Mouse (Mus musculus): ENCODE data around the gene Hist1h2ad. TPM values are rescaled to one million over a fixed set of nuclear protein-coding genes. Genes with fewer than 3 reads are reported as not detected.
"Not testable (repeated sequence)": the region's sequence is repeated elsewhere in the genome, so short reads cannot be mapped to it uniquely, and the experiment has no call there.

Gene Hist1h2ad
- polyA plus RNA-seq, 1 experiment from 2014 or later = 1.8 TPM

DNA sequence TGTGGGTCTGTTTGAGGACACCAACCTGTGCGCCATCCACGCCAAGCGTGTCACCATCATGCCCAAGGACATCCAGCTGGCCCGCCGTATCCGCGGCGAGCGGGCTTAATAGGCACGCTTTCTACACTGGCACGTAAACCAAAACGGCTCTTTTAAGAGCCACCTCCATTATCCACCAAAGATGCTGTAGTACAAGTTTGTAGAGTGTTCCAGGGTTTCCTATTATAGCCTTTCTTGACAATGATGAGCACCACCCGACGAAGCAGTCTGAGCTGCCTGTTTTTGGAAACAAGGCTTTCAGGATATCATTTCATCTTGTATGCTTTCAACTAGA is 29.4 kb upstream of the Hist1h2ad start:
- ATAC-seq (ENCODE audit: low FRiP score, low read depth); H3K27me3 ChIP-seq; H3K4me1 ChIP-seq; H3K9me3 ChIP-seq; H3K36me3 ChIP-seq: not testable (repeated sequence)
- Histone ChIP-seq H3K4me3 (peak overlapping the region; percentile 51), H3K4me2 (replicated peaks) (peak overlapping the region; percentile 63), H3K9ac (replicated peaks) (peak overlapping the region; percentile 59), H3K27ac (replicated peaks) (peak overlapping the region; percentile 92)
- WGBS = 0% methylated on average over 11 of the region's 14 CpGs

- WGBS = 82% methylated on average over 5 of the region's 5 CpGs
These were observed 27.5 kb upstream of the Hist1h2ad start for GRCm38 (mm10) chr13:23546694-23547093.

DNA sequence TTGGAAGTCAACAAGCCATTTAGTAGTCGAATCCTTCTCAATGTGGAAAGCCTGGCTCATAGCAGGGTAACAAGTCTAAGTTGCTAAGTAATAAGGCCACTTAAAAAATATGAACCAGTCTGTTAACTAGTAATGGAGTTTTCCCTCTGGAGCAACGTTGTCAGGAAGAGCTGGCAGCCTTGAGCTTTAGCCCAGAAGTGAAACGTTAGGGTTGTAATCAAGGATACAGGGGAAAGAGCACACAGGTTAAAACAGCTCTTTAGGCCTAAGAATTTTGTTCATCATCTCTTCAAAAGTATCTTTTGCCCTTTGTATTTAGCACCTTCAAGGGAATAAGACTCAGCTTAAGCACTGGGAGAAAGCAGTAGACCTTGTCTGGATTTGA is 23.4 kb upstream of the Hist1h2ad start:
- H3K4me2 ChIP-seq (replicated peaks) = peak overlapping the region; percentile 58
- no peak for ATAC-seq (ENCODE audit: low FRiP score, low read depth)
- H3K9me3 ChIP-seq = no peaks in the 10 kb centered on the region
- no peaks in the 10 kb centered on the region for H3K27me3 ChIP-seq
- peak overlapping the region; percentile 53 for H3K9ac ChIP-seq (replicated peaks)
- WGBS = 9% methylated on average over 3 of the region's 3 CpGs
- H3K27ac ChIP-seq (replicated peaks) = peak overlapping the region; percentile 89
- no peaks in the 10 kb centered on the region for H3K36me3 ChIP-seq
- H3K4me3 ChIP-seq = peak overlapping the region; percentile 45
- peaks cover 17% of the 10 kb centered on the region; the same call in 1 of the 2 replicates for H3K4me1 ChIP-seq

More at GRCm38 (mm10) chr13:23546694-23547093, 27.5 kb upstream of the Hist1h2ad start:
- Histone ChIP-seq H3K4me2 (replicated peaks) (no peak overlapping the region), H3K4me3 (no peak overlapping the region), H3K9ac (replicated peaks) (no peak overlapping the region), H3K27me3 (no peaks in the 10 kb centered on the region), H3K4me1 (peaks cover 9% of the 10 kb centered on the region), H3K9me3 (no peaks in the 10 kb centered on the region), H3K27ac (replicated peaks) (peak overlapping the region; percentile 56; the same call in 1 of the 2 replicates), H3K36me3 (no peaks in the 10 kb centered on the region)
- no peak for ATAC-seq (ENCODE audit: low FRiP score, low read depth)

DNA sequence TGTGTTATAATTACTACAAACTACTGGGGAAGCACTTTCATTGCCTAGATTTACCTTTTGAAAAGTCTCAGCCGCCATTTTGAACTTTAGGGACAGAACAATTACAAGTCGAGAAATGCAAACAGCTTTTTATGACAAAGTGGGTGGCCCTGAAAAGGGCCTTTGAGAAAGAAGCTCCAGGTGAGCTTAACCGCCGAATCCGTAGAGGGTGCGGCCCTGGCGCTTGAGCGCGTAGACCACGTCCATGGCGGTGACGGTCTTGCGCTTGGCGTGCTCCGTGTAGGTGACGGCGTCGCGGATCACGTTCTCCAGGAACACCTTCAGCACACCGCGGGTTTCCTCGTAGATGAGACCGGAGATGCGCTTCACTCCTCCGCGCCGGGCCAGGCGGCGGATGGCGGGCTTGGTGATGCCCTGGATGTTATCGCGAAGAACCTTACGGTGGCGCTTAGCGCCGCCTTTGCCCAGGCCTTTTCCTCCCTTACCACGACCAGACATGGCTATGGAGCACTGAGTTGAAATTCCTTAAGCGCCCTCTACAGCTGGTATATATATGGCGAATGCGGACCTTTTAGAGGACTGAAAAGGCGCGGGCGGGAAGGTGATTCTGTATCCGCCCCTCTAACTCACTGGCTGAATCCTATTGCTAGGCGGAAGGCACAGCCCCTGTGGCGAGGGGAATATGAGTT is 22.9 kb upstream of the Hist1h2ad start, which contains the start of gene Hist1h4f:
Hist1h4f (minus strand) TSS at position 503 of the 689 bp plus-strand sequence.
- not testable (repeated sequence) for H3K27me3 ChIP-seq, H3K36me3 ChIP-seq, H3K9me3 ChIP-seq
- peak within 1 kb of the TSS; percentile 45 for H3K4me3 ChIP-seq
- WGBS = under 1% methylated on average over 47 of the region's 47 CpGs
- H3K4me2 ChIP-seq (replicated peaks) = peak within 1 kb of the TSS; percentile 58
- ATAC-seq (ENCODE audit: low FRiP score, low read depth) = peak; percentile 86
- peaks cover 17% of the 10 kb centered on the region for H3K4me1 ChIP-seq
- peak within 1 kb of the TSS; percentile 89 for H3K27ac ChIP-seq (replicated peaks)
- H3K9ac ChIP-seq (replicated peaks) = peak within 1 kb of the TSS; percentile 53

- WGBS = 51% methylated on average over 8 of the region's 8 CpGs
- Histone ChIP-seq H3K36me3 (no peaks in the 10 kb centered on the region), H3K9ac (replicated peaks) (no peak overlapping the region; the same call in 1 of the 2 replicates), H3K9me3 (no peaks in the 10 kb centered on the region), H3K4me3 (peak overlapping the region; percentile 45), H3K27me3 (no peaks in the 10 kb centered on the region), H3K27ac (replicated peaks) (peak overlapping the region; percentile 89), H3K4me2 (replicated peaks) (peak overlapping the region; percentile 58), H3K4me1 (peaks cover 22% of the 10 kb centered on the region)
- no peak for ATAC-seq (ENCODE audit: low FRiP score, low read depth)
These were observed 22.0 kb upstream of the Hist1h2ad start for GRCm38 (mm10) chr13:23551931-23552914.

GRCm38 (mm10) chr13:23552962-23553361 is 21.2 kb upstream of the Hist1h2ad start, which contains the start of gene Hist1h1d:
Gene Hist1h1d (plus strand): TSS chr13:23553262.
- H3K9ac ChIP-seq (replicated peaks) = no peak within 1 kb of the TSS
- no peaks in the 10 kb centered on the region for H3K9me3 ChIP-seq

GRCm38 (mm10) chr13:23554393-23554792 is 19.8 kb upstream of the Hist1h2ad start:
- no peak for ATAC-seq (ENCODE audit: low FRiP score, low read depth)
- WGBS = 26% methylated on average over 9 of the region's 9 CpGs
- Histone ChIP-seq H3K9ac (replicated peaks) (peak overlapping the region; percentile 75; the same call in 1 of the 2 replicates), H3K36me3 (no peaks in the 10 kb centered on the region), H3K4me1 (peaks cover 22% of the 10 kb centered on the region), H3K4me3 (peak overlapping the region; percentile 59), H3K27ac (replicated peaks) (peak overlapping the region; percentile 97), H3K4me2 (replicated peaks) (peak overlapping the region; percentile 98), H3K27me3 (no peaks in the 10 kb centered on the region), H3K9me3 (no peaks in the 10 kb centered on the region)

More at GRCm38 (mm10) chr13:23552962-23553361, 21.2 kb upstream of the Hist1h2ad start, which contains the start of gene Hist1h1d:
- peak within 1 kb of the TSS; percentile 97 for H3K27ac ChIP-seq (replicated peaks)
- no peak for ATAC-seq (ENCODE audit: low FRiP score, low read depth)
- H3K27me3 ChIP-seq = no peaks in the 10 kb centered on the region
- H3K4me3 ChIP-seq = no peak within 1 kb of the TSS
- no peaks in the 10 kb centered on the region for H3K36me3 ChIP-seq
- peaks cover 22% of the 10 kb centered on the region for H3K4me1 ChIP-seq
- H3K4me2 ChIP-seq (replicated peaks) = peak within 1 kb of the TSS; percentile 98

- H3K36me3 ChIP-seq = no peaks in the 10 kb centered on the region
- H3K4me1 ChIP-seq = peaks cover 22% of the 10 kb centered on the region
- H3K4me3 ChIP-seq = peak overlapping the region; percentile 59
- H3K27me3 ChIP-seq = no peaks in the 10 kb centered on the region
- peak overlapping the region; percentile 75 for H3K9ac ChIP-seq (replicated peaks)
- under 1% methylated on average over 54 of the region's 54 CpGs for WGBS
- ATAC-seq (ENCODE audit: low FRiP score, low read depth) = peak; percentile 86
- peak overlapping the region; percentile 98 for H3K4me2 ChIP-seq (replicated peaks)
- peak overlapping the region; percentile 97 for H3K27ac ChIP-seq (replicated peaks)
- H3K9me3 ChIP-seq = no peaks in the 10 kb centered on the region
These were observed 19.0 kb upstream of the Hist1h2ad start for GRCm38 (mm10) chr13:23554925-23555838.

- H3K4me2 ChIP-seq (replicated peaks) = peak overlapping the region; percentile 98
- peak; percentile 76 for ATAC-seq (ENCODE audit: low FRiP score, low read depth)
- WGBS = under 1% methylated on average over 18 of the region's 18 CpGs
These were observed 18.3 kb upstream of the Hist1h2ad start for GRCm38 (mm10) chr13:23555839-23556416.

DNA sequence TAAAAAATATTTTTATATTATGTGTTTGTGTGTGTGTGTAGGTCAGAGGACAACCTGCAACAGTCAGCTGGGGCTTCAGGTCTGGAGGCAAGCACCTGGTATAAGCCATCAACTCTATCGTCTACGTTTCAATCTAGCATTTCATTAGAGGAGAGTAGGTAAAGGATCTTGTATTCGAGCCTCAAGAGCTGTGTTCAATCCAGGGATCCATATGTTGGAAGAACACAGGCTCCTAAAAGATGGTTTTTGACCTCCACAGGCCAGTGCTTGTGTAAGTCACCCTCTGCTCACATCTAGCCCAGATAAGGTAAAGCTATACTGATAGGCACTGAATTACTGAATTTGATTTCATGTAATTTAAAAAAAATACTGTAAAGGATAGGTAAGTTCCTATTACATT is 17.3 kb upstream of the Hist1h2ad start:
- H3K4me2 ChIP-seq (replicated peaks) = peak overlapping the region; percentile 98; the same call in 1 of the 2 replicates
- peak overlapping the region; percentile 97; the same call in 1 of the 2 replicates for H3K27ac ChIP-seq (replicated peaks)
- H3K4me3 ChIP-seq = no peak overlapping the region
- peaks cover 20% of the 10 kb centered on the region for H3K4me1 ChIP-seq
- no peaks in the 10 kb centered on the region for H3K9me3 ChIP-seq
- no peaks in the 10 kb centered on the region for H3K27me3 ChIP-seq
- no peak overlapping the region for H3K9ac ChIP-seq (replicated peaks)
- no peak for ATAC-seq (ENCODE audit: low FRiP score, low read depth)
- 68% methylated on average over 3 of the region's 3 CpGs for WGBS
- H3K36me3 ChIP-seq = no peaks in the 10 kb centered on the region

More at GRCm38 (mm10) chr13:23555839-23556416, 18.3 kb upstream of the Hist1h2ad start:
- peak overlapping the region; percentile 97 for H3K27ac ChIP-seq (replicated peaks)
- peak overlapping the region; percentile 59 for H3K4me3 ChIP-seq
- H3K27me3 ChIP-seq = no peaks in the 10 kb centered on the region
- peaks cover 20% of the 10 kb centered on the region for H3K4me1 ChIP-seq
- peak overlapping the region; percentile 75 for H3K9ac ChIP-seq (replicated peaks)
- no peaks in the 10 kb centered on the region for H3K9me3 ChIP-seq
- no peaks in the 10 kb centered on the region for H3K36me3 ChIP-seq

DNA sequence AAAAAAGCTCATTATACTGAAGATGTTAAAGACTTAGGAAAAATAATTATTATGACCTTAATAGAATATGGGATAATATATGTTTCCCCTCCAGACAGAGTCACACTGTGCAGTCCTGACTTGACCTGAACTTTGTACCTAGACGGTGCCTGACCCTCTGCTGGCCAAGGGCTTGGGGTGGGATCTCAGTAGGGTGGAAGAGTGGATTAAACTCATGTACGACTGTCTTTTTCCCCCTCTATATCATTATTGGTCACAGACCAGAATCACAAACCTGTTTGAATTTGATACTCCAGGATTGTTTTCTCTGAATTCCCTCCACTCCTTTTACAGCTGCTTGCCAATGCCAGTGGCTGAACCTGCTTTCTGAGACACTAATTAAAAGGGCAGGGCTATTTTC is 13.5 kb upstream of the Hist1h2ad start:
- not testable (repeated sequence) for H3K4me1 ChIP-seq; ATAC-seq (ENCODE audit: low FRiP score, low read depth); H3K9me3 ChIP-seq; H3K27me3 ChIP-seq; H3K36me3 ChIP-seq; H3K9ac ChIP-seq (replicated peaks); H3K4me3 ChIP-seq
- Histone ChIP-seq H3K4me2 (replicated peaks) (peak overlapping the region; percentile 26), H3K27ac (replicated peaks) (peak overlapping the region; percentile 65)
- 12% methylated on average over 2 of the region's 2 CpGs for WGBS
